ENCODE assay signal across 13 mouse cellular contexts in the genomic region with DNA sequence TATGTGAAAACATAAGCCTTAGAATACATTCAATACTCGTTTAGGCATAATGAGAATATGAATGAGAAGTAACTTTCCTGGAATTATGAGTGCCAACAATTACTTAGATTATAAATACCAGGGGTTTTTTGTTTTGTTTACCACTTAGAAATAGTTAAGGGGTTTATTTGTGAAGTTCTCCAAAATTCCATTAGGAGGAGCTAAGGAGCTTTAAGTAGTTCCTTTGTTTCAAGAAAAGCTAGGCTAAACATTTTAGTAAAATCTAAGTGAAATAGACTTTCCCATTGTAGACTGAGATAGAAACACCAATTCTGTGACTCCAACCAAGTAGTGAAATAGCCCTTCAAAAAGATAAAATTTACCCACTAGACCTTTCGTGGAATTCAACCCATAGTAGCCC.
DNase-seq lines count a peak whose midpoint lies in the region; ATAC-seq and TF ChIP-seq lines count a peak whose summit lies in the region.
"Had no signal": no experiment of that assay in that cellular context is flagged by ENCODE, and none has a peak within 500 bp of the region (broad histone marks: within the 10 kb centered on the region; RNA-seq: fewer than 3 reads in every experiment).

No protein-coding gene starts in this region.

- no peak overlapping the region for H3K9ac ChIP-seq in hindbrain, postnatal 0 days (replicated peaks; ENCODE audit: low read length)
- no peak overlapping the region for H3K9ac ChIP-seq in hindbrain, embryonic 13.5 days
- H3K9ac ChIP-seq: embryonic facial prominence, embryonic 12.5 days; heart, embryonic 13.5 days; kidney, embryonic 15.5 days; limb, embryonic 13.5 days; lung, embryonic 15.5 days had no signal

- H3K4me2 ChIP-seq in hindbrain, postnatal 0 days (ENCODE audit: low read depth, low read length), result no peak overlapping the region
- H3K4me2 ChIP-seq in hindbrain, embryonic 13.5 days, result no peak overlapping the region
- H3K4me2 ChIP-seq: embryonic facial prominence, embryonic 12.5 days; heart, embryonic 13.5 days; kidney, embryonic 15.5 days; limb, embryonic 13.5 days; lung, embryonic 15.5 days had no signal

- no peak for DNase-seq in hindbrain, postnatal 0 days (ENCODE audit: low spot score)
- DNase-seq in 3T3-L1 (ENCODE audit: low read depth, low spot score) (peak; percentile 52), A20 (ENCODE audit: low read depth, low spot score) (peak; percentile 1), adipocyte (ENCODE audit: low spot score) (peak; percentile 35)
- no peak for DNase-seq in urinary bladder, adult 2 months (ENCODE audit: low spot score)
- no peak for DNase-seq in gastrocnemius, postnatal 36 days
- DNase-seq: adrenal gland, adult 2 months had no signal

- H3K27ac ChIP-seq in hindbrain, postnatal 0 days, result no peak overlapping the region
- no peak overlapping the region for H3K27ac ChIP-seq in hindbrain, embryonic 13.5 days
- H3K27ac ChIP-seq: embryonic facial prominence, embryonic 12.5 days; heart, embryonic 13.5 days; kidney, embryonic 15.5 days; limb, embryonic 13.5 days; lung, embryonic 15.5 days had no signal

- no peak for ATAC-seq in hindbrain, postnatal 0 days
- no peak for ATAC-seq in hindbrain, embryonic 13.5 days (ENCODE audit: low FRiP score)

- no peak overlapping the region for H3K4me3 ChIP-seq in hindbrain, postnatal 0 days (ENCODE audit: low read length)
- no peak overlapping the region for H3K4me3 ChIP-seq in hindbrain, embryonic 13.5 days
- H3K4me3 ChIP-seq: embryonic facial prominence, embryonic 12.5 days; heart, embryonic 13.5 days; kidney, embryonic 15.5 days; limb, embryonic 13.5 days; lung, embryonic 15.5 days had no signal

- H3K4me1 ChIP-seq in hindbrain, postnatal 0 days (ENCODE audit: insufficient read depth, low read length), result no peaks in the 10 kb centered on the region
- no peaks in the 10 kb centered on the region for H3K4me1 ChIP-seq in hindbrain, embryonic 13.5 days (replicated peaks)
- H3K4me1 ChIP-seq: embryonic facial prominence, embryonic 12.5 days; kidney, embryonic 15.5 days; limb, embryonic 13.5 days; lung, embryonic 15.5 days had no signal

- TF ChIP-seq CTCF in hindbrain, postnatal 0 days (IDR thresholded peaks at IDR 0.05; ENCODE audit: low read depth), result peak; percentile 18; the same call in 1 of the 2 replicates

- H3K36me3 ChIP-seq in hindbrain, postnatal 0 days (ENCODE audit: insufficient read depth, low read length), result no peaks in the 10 kb centered on the region
- H3K36me3 ChIP-seq in hindbrain, embryonic 13.5 days, result no peaks in the 10 kb centered on the region
- H3K36me3 ChIP-seq: embryonic facial prominence, embryonic 12.5 days; heart, embryonic 13.5 days; kidney, embryonic 15.5 days; limb, embryonic 13.5 days; lung, embryonic 15.5 days had no signal

- 70% methylated on average over 2 of the region's 2 CpGs for WGBS in hindbrain, postnatal 0 days
- WGBS in hindbrain, embryonic 13.5 days, result 69% methylated on average over 2 of the region's 2 CpGs

- H3K9me3 ChIP-seq in hindbrain, postnatal 0 days (ENCODE audit: low read length), result no peaks in the 10 kb centered on the region
- no peaks in the 10 kb centered on the region for H3K9me3 ChIP-seq in hindbrain, embryonic 13.5 days
- H3K9me3 ChIP-seq: embryonic facial prominence, embryonic 12.5 days; heart, embryonic 13.5 days; kidney, embryonic 15.5 days; limb, embryonic 13.5 days; lung, embryonic 15.5 days had no signal

- intact Hi-C loops in gastrocnemius, postnatal 36 days (cut with DNase I), result no loop called here

- no peaks in the 10 kb centered on the region for H3K27me3 ChIP-seq in hindbrain, postnatal 0 days (ENCODE audit: insufficient read depth, low read length)
- H3K27me3 ChIP-seq in hindbrain, embryonic 13.5 days, result no peaks in the 10 kb centered on the region
- H3K27me3 ChIP-seq: embryonic facial prominence, embryonic 12.5 days; heart, embryonic 13.5 days; kidney, embryonic 15.5 days; limb, embryonic 13.5 days; lung, embryonic 15.5 days had no signal

Comparison
In these comparisons a context has a peak if more than half of its experiments do, and no peak if none do; other contexts are left out.
1. DNase-seq: peak in 3T3-L1 (single experiment), A20 (single experiment) and adipocyte (single experiment); none in hindbrain, postnatal 0 days (single experiment), urinary bladder, adult 2 months (single experiment) and gastrocnemius, postnatal 36 days (0 of 2).